Mouse (Mus musculus): Measurements from ENCODE around the gene AU022252.

- no peak for TF ChIP-seq MAZ (IDR thresholded peaks at IDR 0.05; ENCODE audit: low read depth, low read length)
- no peak for TF ChIP-seq CHD1 (IDR thresholded peaks at IDR 0.05; ENCODE audit: low read depth, low read length)
- no peak for TF ChIP-seq TBP (IDR thresholded peaks at IDR 0.05; ENCODE audit: low read depth, low read length)
- TF ChIP-seq CTCF (IDR thresholded peaks at IDR 0.05 in 2 of 3, conservative IDR thresholded peaks at IDR 0.05 in 1 of 3; ENCODE audit: control insufficient read depth in 1 of 3, insufficient read depth in 1 of 3, low read depth in 2 of 3, low read length in 3 of 3, poor library complexity in 1 of 3, severe bottlenecking in 1 of 3) = no peak
- TF ChIP-seq MEF2A (IDR thresholded peaks at IDR 0.05; ENCODE audit: extremely low read depth, insufficient replicate concordance, low read depth, low read length, poor library complexity, severe bottlenecking) = no peak
- no peak for TF ChIP-seq ZNF384 (IDR thresholded peaks at IDR 0.05; ENCODE audit: low read depth, low read length)
- no peak for TF ChIP-seq POLR2A (IDR thresholded peaks at IDR 0.05; ENCODE audit: control insufficient read depth in 1 of 2, insufficient read depth in 1 of 2, low read depth in 1 of 2, low read length in 2 of 2, poor library complexity in 1 of 2)
- no peak for TF ChIP-seq BHLHE40 (IDR thresholded peaks at IDR 0.05; ENCODE audit: borderline replicate concordance, low read depth, low read length)
- no peak for TF ChIP-seq CHD2 (IDR thresholded peaks at IDR 0.05; ENCODE audit: low read length)
- TF ChIP-seq MAX (IDR thresholded peaks at IDR 0.05; ENCODE audit: low read length) = no peak
- no peak for TF ChIP-seq NELFE (IDR thresholded peaks at IDR 0.05; ENCODE audit: low read depth, low read length)
Observed at GRCm38 (mm10) chr4:119167068-119167467, 65.4 kb downstream of the AU022252 start.

All from MEL (cell line).